Mouse (Mus musculus): ENCODE data around the gene Gm6377. TPM values are rescaled to one million over a fixed set of nuclear protein-coding genes. Genes with fewer than 3 reads are reported as not detected.

Gene Gm6377
- polyA plus RNA-seq, 1 experiment from 2014 or later: not detected

- Histone ChIP-seq H3K27me3 (ENCODE audit: control insufficient read depth, insufficient read depth, low read length) (no peaks in the 10 kb centered on the region), H3K4me3 (ENCODE audit: low read depth, low read length) (no peak overlapping the region), H3K9ac (replicated peaks; ENCODE audit: low read depth, low read length) (no peak overlapping the region), H3K4me1 (ENCODE audit: control insufficient read depth, insufficient read depth, low read length) (no peaks in the 10 kb centered on the region), H3K4me2 (ENCODE audit: low read depth, low read length) (no peak overlapping the region), H3K9me3 (ENCODE audit: control insufficient read depth, low read length) (no peaks in the 10 kb centered on the region), H3K27ac (ENCODE audit: low read depth, low read length) (no peak overlapping the region), H3K36me3 (ENCODE audit: control insufficient read depth, insufficient read depth, low read length) (no peaks in the 10 kb centered on the region)
- 52% methylated on average over 4 of the region's 4 CpGs for WGBS
- ATAC-seq (ENCODE audit: low read depth): no peak
Measured at GRCm38 (mm10) chrX:109190969-109191368, 5.6 kb upstream of the Gm6377 start.

- Histone ChIP-seq H3K4me2 (ENCODE audit: low read depth, low read length) (no peak overlapping the region), H3K27ac (ENCODE audit: low read depth, low read length) (no peak overlapping the region), H3K9me3 (ENCODE audit: control insufficient read depth, low read length) (no peaks in the 10 kb centered on the region), H3K36me3 (ENCODE audit: control insufficient read depth, insufficient read depth, low read length) (no peaks in the 10 kb centered on the region), H3K27me3 (ENCODE audit: control insufficient read depth, insufficient read depth, low read length) (no peaks in the 10 kb centered on the region), H3K4me3 (ENCODE audit: low read depth, low read length) (no peak overlapping the region), H3K4me1 (ENCODE audit: control insufficient read depth, insufficient read depth, low read length) (no peaks in the 10 kb centered on the region), H3K9ac (replicated peaks; ENCODE audit: low read depth, low read length) (no peak overlapping the region)
- no peak for ATAC-seq (ENCODE audit: low read depth)
- WGBS: 64% methylated on average over 4 of the region's 4 CpGs
Measured at GRCm38 (mm10) chrX:109191436-109191835, 5.1 kb upstream of the Gm6377 start.

GRCm38 (mm10) chrX:109207843-109208242, 11.3 kb downstream of the Gm6377 start:
- no peak overlapping the region for H3K9ac ChIP-seq (replicated peaks; ENCODE audit: low read depth, low read length)
- no peak for ATAC-seq (ENCODE audit: low read depth)
- H3K4me1 ChIP-seq (ENCODE audit: control insufficient read depth, insufficient read depth, low read length): no peaks in the 10 kb centered on the region
- no peak overlapping the region for H3K27ac ChIP-seq (ENCODE audit: low read depth, low read length)
- no peaks in the 10 kb centered on the region for H3K9me3 ChIP-seq (ENCODE audit: control insufficient read depth, low read length)
- H3K4me3 ChIP-seq (ENCODE audit: low read depth, low read length): no peak overlapping the region
- no peaks in the 10 kb centered on the region for H3K36me3 ChIP-seq (ENCODE audit: control insufficient read depth, insufficient read depth, low read length)
- H3K27me3 ChIP-seq (ENCODE audit: control insufficient read depth, insufficient read depth, low read length): no peaks in the 10 kb centered on the region
- no peak overlapping the region for H3K4me2 ChIP-seq (ENCODE audit: low read depth, low read length)

- Histone ChIP-seq H3K9ac (replicated peaks; ENCODE audit: low read depth, low read length) (no peak overlapping the region), H3K36me3 (ENCODE audit: control insufficient read depth, insufficient read depth, low read length) (no peaks in the 10 kb centered on the region), H3K27me3 (ENCODE audit: control insufficient read depth, insufficient read depth, low read length) (no peaks in the 10 kb centered on the region), H3K4me1 (ENCODE audit: control insufficient read depth, insufficient read depth, low read length) (no peaks in the 10 kb centered on the region), H3K4me3 (ENCODE audit: low read depth, low read length) (no peak overlapping the region), H3K4me2 (ENCODE audit: low read depth, low read length) (no peak overlapping the region), H3K9me3 (ENCODE audit: control insufficient read depth, low read length) (no peaks in the 10 kb centered on the region), H3K27ac (ENCODE audit: low read depth, low read length) (no peak overlapping the region)
- 88% methylated on average over 1 of the region's 1 CpGs for WGBS
- ATAC-seq (ENCODE audit: low read depth): no peak
Measured at GRCm38 (mm10) chrX:109228720-109229119, 32.2 kb downstream of the Gm6377 start.

GRCm38 (mm10) chrX:109235383-109236036, 39.0 kb downstream of the Gm6377 start:
- no peak overlapping the region for H3K27ac ChIP-seq (ENCODE audit: low read depth, low read length)
- H3K4me2 ChIP-seq (ENCODE audit: low read depth, low read length): no peak overlapping the region
- H3K4me1 ChIP-seq (ENCODE audit: control insufficient read depth, insufficient read depth, low read length): no peaks in the 10 kb centered on the region
- no peak for ATAC-seq (ENCODE audit: low read depth)
- no peak overlapping the region for H3K4me3 ChIP-seq (ENCODE audit: low read depth, low read length)
- H3K9me3 ChIP-seq (ENCODE audit: control insufficient read depth, low read length): no peaks in the 10 kb centered on the region
- H3K27me3 ChIP-seq (ENCODE audit: control insufficient read depth, insufficient read depth, low read length): no peaks in the 10 kb centered on the region
- WGBS: 97% methylated on average over 3 of the region's 3 CpGs
- no peak overlapping the region for H3K9ac ChIP-seq (replicated peaks; ENCODE audit: low read depth, low read length)
- no peaks in the 10 kb centered on the region for H3K36me3 ChIP-seq (ENCODE audit: control insufficient read depth, insufficient read depth, low read length)

GRCm38 (mm10) chrX:109238163-109238562, 41.6 kb downstream of the Gm6377 start:
- Histone ChIP-seq H3K27me3 (ENCODE audit: control insufficient read depth, insufficient read depth, low read length) (no peaks in the 10 kb centered on the region), H3K9ac (replicated peaks; ENCODE audit: low read depth, low read length) (no peak overlapping the region), H3K4me3 (ENCODE audit: low read depth, low read length) (no peak overlapping the region), H3K36me3 (ENCODE audit: control insufficient read depth, insufficient read depth, low read length) (no peaks in the 10 kb centered on the region), H3K4me2 (ENCODE audit: low read depth, low read length) (no peak overlapping the region), H3K27ac (ENCODE audit: low read depth, low read length) (no peak overlapping the region), H3K4me1 (ENCODE audit: control insufficient read depth, insufficient read depth, low read length) (no peaks in the 10 kb centered on the region), H3K9me3 (ENCODE audit: control insufficient read depth, low read length) (no peaks in the 10 kb centered on the region)
- no peak for ATAC-seq (ENCODE audit: low read depth)

Other genes with a start within 250 kb of the Gm6377 start
- 7.7 and 8.5 TPM in 2 replicates for gene Hmgn5, start 183.4 kb upstream of the Gm6377 start, polyA plus RNA-seq (2014; fragmentation: Nextera tagmentation; extraction: Ambion mirVana)
- 210 and 227 TPM in 2 replicates for gene Sh3bgrl, start 101.4 kb upstream of the Gm6377 start, polyA plus RNA-seq (2014; fragmentation: Nextera tagmentation; extraction: Ambion mirVana)

Measured in neural tube, embryonic 14.5 days (tissue).